Mouse (Mus musculus) adipocyte (in vitro differentiated cells): ENCODE results near the gene Limd2.
"Not testable (repeated sequence)": the region's sequence is repeated elsewhere in the genome, so short reads cannot be mapped to it uniquely, and the experiment has no call there.

Experiments
- DNase-seq: peaks from one replicate; pipeline ENCODE4 v3.0.0-alpha.2; 2016; ENCODE audit warnings: low spot score

Gene Limd2

GRCm38 (mm10) chr11:106160841-106161721 lies at the start of gene Limd2, which contains the start of gene Gm10840:
Gene Limd2, minus strand, starts transcription at chr11:106160860.
Gene Gm10840, plus strand, starts transcription at chr11:106160850.
- DNase-seq: no peak

DNA sequence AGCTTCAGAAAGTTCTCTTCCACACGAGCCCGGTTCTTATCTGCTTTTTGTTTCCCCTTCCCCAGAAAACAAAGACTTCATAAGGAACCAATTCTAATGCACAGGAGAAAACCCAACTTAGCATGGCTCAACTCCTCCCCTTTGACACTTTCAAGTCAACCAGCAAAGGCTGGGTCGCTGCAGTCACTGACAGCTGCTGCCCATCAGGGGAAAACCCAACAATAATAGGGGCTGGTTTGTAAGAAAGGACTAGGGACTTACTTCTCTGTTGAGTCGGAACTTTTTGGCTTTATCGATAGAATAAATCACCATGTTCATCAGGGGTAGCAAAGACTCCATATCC lies 41.4 kb upstream of the Limd2 start, which contains the start of gene Strada:
TSS of gene Strada (minus strand) at position 46 of the 343 bp plus-strand sequence.
- no peak for DNase-seq

GRCm38 (mm10) chr11:106201337-106202122 lies 40.9 kb upstream of the Limd2 start:
- no peak for DNase-seq

DNA sequence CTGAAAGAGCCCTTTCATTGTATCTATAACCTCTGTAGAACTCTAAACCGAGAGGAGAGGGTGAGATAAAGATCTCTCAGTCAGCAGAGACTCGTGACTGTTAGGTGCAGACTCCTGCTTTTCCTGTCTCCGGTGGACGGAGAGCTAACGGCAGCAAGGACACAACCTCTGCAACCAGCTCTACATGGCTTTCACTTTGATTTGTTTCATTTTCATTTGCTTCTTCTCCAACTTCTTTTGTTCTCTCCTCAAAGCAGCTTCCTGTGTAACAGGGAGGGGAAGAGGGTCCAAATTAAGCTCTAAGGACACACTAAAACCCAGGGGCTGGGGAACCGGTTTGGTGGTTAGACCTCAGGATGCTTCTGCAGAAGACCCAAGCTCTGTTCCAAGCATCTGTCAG lies 40.1 kb upstream of the Limd2 start:
- DNase-seq: no peak

- DNase-seq: not testable (repeated sequence)
Measured at GRCm38 (mm10) chr11:106199997-106200396, 39.3 kb upstream of the Limd2 start.

DNA sequence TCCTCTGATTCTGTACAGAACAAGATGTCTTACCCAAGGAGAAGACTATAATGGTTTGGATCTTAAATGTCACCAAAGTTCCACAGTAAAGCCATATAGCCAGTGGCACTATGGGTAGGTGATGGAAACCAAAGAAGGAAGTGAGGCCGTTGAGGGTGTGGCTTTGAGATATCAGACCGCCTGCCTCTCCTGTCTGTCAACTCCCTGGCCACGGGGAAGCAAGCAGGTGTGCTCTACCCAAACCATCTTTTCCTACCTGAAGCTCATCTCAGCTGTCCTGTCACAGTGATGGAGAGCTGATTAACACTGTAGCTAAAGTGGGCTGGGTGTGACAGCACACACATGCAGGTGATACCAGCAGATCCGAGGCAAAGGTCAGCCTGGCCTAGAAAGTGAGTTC lies 37.6 kb upstream of the Limd2 start:
- DNase-seq: no peak

GRCm38 (mm10) chr11:106195341-106195740 lies 34.7 kb upstream of the Limd2 start:
- DNase-seq: peak; percentile 41

DNA sequence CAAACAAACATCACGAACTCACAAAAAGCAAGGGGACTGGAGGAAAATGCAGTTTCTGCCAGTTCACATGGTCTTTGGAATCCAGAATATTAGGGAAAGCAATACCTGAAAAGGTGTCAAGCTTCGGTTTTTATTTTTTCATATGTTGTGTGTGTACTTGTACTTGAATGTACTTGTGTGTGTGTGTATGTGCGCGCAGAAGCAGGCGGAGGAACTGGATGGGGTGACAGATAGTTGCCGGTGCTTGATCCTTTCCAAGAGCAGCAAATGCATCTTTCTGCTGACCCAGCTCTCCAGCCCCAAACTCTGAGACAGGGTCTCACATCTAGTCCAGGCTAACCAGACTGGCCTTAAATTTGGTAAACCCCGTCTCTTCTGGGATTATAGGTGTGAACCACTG lies 34.2 kb upstream of the Limd2 start:
- DNase-seq: no peak

DNA sequence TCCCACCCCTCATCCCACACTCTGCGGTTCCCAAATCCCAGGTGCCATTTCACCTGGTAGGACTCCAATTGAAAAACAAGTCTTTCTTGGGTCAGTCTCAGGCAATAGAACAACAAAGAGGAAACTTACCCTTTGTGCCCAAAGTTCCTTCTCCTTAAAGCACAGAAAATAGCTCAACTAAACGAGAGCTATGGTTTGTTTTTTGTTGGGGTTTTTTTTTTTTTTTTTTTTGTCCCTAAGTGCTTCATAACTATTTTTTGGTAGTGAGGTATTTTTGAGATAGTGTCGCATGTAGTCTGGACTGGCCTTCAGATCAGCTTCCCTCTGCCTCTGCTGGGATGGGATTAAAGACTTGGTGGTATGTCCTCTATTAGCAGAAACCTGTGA lies 33.5 kb upstream of the Limd2 start:
- DNase-seq: no peak

DNA sequence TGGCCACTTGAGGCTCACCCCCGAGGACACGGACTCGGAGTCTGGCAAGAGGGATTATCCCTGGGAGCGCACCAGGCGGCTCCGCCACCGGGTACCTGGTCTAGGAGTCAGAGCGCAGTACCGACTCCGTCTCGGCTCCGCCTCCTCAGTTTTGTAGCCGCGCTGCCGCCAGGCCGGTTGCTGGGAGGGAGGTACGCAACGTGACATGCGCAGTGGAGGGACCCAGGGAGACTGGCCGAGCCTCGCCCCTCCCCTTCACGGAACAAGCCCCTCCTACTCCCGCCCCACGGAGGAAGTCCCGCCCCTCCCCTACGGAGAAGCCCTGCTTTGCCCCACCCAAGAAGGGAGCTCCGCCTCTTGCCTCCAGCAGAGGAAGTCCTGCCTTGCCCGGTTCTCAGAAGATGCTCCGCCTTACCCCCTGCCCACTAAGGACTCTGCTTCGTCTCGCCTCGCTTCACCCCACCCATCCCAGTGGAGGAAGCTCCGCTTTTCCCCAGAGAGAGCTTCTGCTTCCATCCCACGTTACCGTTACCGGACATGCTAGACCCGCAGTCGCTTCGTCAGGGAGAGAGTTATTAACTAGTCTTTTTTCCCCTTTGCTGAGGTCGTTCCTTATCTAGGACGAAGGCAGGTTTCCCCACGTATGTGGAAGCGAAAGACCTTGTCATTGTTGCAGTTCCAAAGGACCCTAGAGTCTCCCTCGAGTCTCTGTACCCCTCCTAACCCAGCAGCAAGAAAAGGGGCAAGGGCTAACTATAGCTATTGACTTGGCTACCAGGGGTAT lies 32.9 kb upstream of the Limd2 start:
- peak; percentile 99 for DNase-seq

DNA sequence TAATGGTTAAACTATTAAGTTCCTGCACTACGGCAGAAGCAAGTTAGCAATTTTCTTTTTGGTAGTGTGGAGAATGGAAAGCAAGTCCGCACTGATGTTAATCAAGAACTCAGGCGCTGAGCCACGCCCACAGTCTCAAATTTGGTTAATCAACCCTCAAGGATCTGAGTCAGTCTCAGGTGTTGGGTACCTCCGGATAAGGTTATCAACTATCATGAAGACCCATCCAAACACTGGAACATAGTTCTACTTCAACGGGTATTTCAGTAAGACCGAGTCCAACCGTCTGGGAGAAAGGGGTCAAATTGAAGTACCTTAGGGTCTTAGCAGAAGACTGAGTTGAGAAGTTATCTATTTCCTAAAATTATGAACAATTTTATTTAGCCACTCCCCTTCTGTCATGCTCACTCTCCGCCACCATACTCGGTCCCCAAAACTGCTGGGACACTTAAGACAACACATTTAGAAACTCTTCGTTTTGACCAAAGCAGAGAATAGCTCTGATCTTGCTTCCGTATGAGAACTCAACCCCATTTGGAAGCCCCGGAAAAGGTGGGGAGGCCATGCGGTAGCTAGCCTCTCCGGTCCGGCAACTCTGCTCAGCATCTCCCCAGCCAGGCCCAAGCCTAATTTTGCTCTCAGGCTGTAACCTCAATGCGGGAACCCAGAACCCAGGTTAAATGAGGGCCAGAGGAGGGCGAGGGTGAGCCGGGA lies 32.2 kb upstream of the Limd2 start:
- no peak for DNase-seq

DNA sequence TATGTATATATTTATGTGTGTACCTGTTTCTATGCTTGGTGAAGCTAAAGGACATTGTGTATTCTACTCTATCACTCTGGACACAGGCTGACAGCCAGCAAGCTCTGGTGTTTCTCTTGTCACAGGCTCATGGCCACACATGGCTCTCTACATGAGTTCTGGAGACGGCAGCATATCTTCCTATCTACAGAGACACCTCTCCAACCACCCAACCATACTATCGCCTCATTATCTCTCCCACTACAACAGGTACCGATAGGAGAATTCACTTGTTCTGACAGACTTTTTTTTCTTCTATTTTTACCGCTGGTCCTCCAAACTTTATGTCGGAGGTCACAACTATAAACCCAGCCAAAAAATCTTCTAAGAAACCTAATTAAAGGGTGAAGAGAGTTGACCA lies 31.6 kb upstream of the Limd2 start:
- no peak for DNase-seq

DNA sequence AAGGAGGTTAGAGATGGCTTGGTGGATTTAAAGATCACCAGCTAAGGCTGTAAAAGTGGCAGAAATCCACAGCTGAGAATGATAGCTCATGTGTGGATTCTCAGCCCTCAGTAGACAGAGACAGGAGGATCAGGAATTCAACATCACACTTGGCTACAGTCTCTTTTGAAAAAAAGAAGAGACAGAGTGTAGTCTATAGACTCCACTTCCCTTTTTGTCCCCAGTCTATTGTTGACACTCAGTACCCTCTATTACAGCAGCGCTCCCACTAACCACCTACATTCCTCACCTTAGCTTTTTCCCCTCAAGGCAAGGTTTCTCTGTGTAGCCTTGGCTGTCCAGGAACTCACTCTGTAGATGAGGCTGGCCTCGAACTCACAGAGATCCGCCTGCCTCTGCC lies 31.1 kb upstream of the Limd2 start:
- DNase-seq: no peak

DNA sequence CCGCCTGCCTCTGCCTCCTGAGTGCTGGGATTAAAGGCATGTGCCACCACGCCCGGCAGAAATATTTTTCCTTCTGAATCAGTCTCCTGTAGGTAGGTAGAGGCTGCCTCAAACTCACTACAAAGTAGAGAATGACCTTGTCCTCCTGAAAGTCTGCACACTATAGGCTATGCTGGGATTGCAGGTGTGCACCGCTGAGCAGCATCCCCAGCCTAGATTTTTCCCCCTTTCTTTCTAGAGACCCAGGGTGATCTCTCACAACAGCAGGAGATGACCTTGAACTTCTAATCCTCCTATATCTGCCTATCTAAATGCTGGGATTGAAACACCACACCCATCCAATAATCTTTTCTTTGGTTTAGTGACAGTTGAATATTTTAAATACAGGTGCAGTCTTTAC lies 26.7 kb upstream of the Limd2 start:
- DNase-seq: no peak

DNA sequence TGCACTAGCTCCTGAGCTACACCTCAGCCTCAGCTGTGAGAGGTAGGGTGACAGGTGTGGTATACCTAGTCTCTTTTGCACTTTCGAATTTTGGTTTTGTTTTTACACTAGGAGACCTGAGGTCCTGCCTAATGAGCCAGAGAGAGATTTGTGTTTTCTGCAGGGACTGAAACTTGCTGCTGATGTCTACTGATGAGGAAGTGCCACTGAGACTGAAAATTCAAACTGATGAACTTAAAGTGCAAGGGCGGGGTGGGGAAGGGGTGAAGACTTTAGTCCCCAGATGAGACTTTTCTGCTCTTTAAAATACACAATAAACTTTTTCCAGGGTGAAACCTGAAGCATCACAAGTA lies 19.8 kb upstream of the Limd2 start:
- DNase-seq: no peak

GRCm38 (mm10) chr11:106179711-106180448 lies 19.2 kb upstream of the Limd2 start:
- DNase-seq: no peak

GRCm38 (mm10) chr11:106178036-106178782 lies 17.5 kb upstream of the Limd2 start:
- DNase-seq: no peak

DNA sequence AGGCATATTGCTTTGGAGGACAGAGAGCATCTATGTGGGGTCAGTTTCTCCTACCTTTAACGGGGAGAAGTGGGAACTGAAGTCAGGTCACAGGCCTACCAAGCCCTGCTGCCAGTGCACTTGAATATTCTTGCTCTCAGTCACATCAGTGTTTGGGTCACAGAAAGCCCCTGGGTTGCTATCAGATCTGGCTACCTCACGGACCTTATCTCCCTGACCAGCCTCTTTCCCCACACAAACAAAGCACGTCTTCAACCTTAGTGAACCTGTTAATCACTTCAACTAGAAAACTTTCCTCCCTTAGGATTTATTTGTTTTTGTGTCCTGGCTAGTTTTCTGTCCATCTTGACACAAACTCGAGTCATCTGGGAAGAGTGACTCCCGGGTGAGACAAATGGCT lies 15.7 kb upstream of the Limd2 start:
- DNase-seq: no peak

DNA sequence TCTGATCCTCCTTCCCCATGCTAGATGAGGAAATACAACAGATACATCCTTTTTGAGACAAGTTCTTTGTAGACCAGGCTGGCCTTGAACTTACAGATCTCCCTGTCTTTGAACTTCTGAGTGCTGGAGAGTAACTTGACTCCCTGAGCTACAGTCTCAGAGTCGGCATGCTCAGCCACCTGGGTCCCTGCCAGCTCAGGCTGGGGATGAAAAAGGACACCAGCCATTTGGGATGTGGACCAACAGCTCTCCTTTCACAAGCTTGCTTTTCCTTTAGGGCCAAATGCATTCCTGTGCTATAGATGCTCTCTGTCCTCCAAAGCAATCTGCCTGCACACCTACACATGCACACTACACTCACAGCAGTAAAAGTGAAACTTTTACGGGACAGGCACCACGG lies 14.4 kb upstream of the Limd2 start:
- no peak for DNase-seq

DNA sequence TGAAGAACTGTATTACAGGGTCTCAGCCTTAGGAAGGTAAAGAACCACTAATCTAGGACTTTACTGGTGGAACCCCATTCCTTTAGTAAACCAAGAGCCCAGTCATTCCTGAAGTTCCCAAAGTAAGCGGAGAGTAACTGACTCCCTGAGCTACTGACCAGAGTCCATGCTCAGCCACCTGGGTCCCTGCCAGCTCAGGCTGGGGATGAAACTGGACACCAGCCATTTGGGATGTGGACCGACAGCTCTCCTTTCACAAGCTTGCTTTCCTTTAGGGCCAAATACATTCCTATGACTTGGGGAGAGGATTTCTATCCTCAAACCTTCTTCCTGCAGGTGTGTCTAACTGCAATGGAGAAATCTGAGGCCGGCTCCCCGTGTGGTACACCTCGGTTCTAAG lies 13.7 kb upstream of the Limd2 start:
- DNase-seq: peak; percentile 72
